Mouse (Mus musculus) megakaryocyte, embryonic 14.5 days (primary cell): ENCODE measurements around the gene Krcc1.

Source experiments
- FLI1 ChIP-seq: IDR thresholded peaks from 2 replicates; pipeline ENCODE4 v1.6.1; 2012; ENCODE audit warnings: low read length, inconsistent platforms, mixed read lengths
- GATA1 ChIP-seq: IDR thresholded peaks from 3 replicates; pipeline ENCODE4 v1.6.1; 2012; ENCODE audit warnings: mixed read lengths, low read length, inconsistent platforms, borderline replicate concordance

GRCm38 (mm10) chr6:71298051-71298450, 26.6 kb downstream of the Krcc1 start:
- TF ChIP-seq GATA1 (no peak), FLI1 (no peak)
